Comparison of ENCODE assay signal across 25 mouse cellular contexts in genomic region chr9:67397756-67398155, GRCm38 (mm10).
A peak's percentile ranks its signal among the peaks of the same experiment; 100 is the strongest.
DNase-seq lines count a peak whose midpoint lies in the region; ATAC-seq and TF ChIP-seq lines count a peak whose summit lies in the region.
"Had no signal": no experiment of that assay in that cellular context is flagged by ENCODE, and none has a peak within 500 bp of the region (broad histone marks: within the 10 kb centered on the region; RNA-seq: fewer than 3 reads in every experiment).

No protein-coding gene starts in this region.

- no peaks in the 10 kb centered on the region; the same call in 1 of the 2 replicates for H3K4me1 ChIP-seq in lung, embryonic 14.5 days (ENCODE audit: insufficient read depth)
- H3K4me1 ChIP-seq: embryonic facial prominence, embryonic 12.5 days; embryonic facial prominence, embryonic 15.5 days; heart, embryonic 12.5 days; heart, embryonic 15.5 days had no signal

- no peaks in the 10 kb centered on the region for H3K36me3 ChIP-seq in lung, embryonic 14.5 days (ENCODE audit: insufficient read depth)

- no peaks in the 10 kb centered on the region for H3K9me3 ChIP-seq in lung, embryonic 14.5 days (ENCODE audit: low read depth, low read length)
- H3K9me3 ChIP-seq: embryonic facial prominence, embryonic 12.5 days; embryonic facial prominence, embryonic 15.5 days; heart, embryonic 12.5 days; heart, embryonic 15.5 days had no signal

- ATAC-seq in lung, embryonic 14.5 days (ENCODE audit: insufficient read depth) = no peak
- ATAC-seq: activated CD4-positive, CD25-positive, alpha-beta regulatory T cell, adult 4 months; forebrain, embryonic 14.5 days; forebrain, postnatal 0 days; hindbrain, postnatal 0 days had no signal

- no peak overlapping the region for H3K9ac ChIP-seq in lung, embryonic 14.5 days
- H3K9ac ChIP-seq: embryonic facial prominence, embryonic 12.5 days; embryonic facial prominence, embryonic 15.5 days; forebrain, postnatal 0 days; heart, embryonic 12.5 days; heart, embryonic 15.5 days; hindbrain, embryonic 14.5 days had no signal

- H3K27me3 ChIP-seq in lung, embryonic 14.5 days (ENCODE audit: insufficient read depth, low read length) = no peaks in the 10 kb centered on the region
- H3K27me3 ChIP-seq: embryonic facial prominence, embryonic 12.5 days; embryonic facial prominence, embryonic 15.5 days; heart, embryonic 12.5 days; heart, embryonic 15.5 days had no signal

- no peak for TF ChIP-seq CTCF in lung, embryonic 14.5 days (IDR thresholded peaks at IDR 0.05; ENCODE audit: low read depth)

- no peak overlapping the region for H3K27ac ChIP-seq in lung, embryonic 14.5 days (ENCODE audit: low read depth)
- H3K27ac ChIP-seq: embryonic facial prominence, embryonic 12.5 days; embryonic facial prominence, embryonic 15.5 days; gastrocnemius, adult 2 months; heart, embryonic 15.5 days; hindbrain, embryonic 14.5 days; hindbrain, postnatal 0 days had no signal

- WGBS in lung, embryonic 14.5 days = 59% methylated on average over 3 of the region's 3 CpGs

- H3K4me2 ChIP-seq in lung, embryonic 14.5 days = no peak overlapping the region
- H3K4me2 ChIP-seq: embryonic facial prominence, embryonic 12.5 days; embryonic facial prominence, embryonic 15.5 days; heart, embryonic 12.5 days; heart, embryonic 15.5 days; hindbrain, embryonic 14.5 days had no signal

- no peak overlapping the region for H3K4me3 ChIP-seq in lung, embryonic 14.5 days (ENCODE audit: low read depth, low read length)
- H3K4me3 ChIP-seq: embryonic facial prominence, embryonic 12.5 days; embryonic facial prominence, embryonic 15.5 days; gastrocnemius, adult 2 months; heart, embryonic 12.5 days; heart, embryonic 15.5 days had no signal

- DNase-seq in cerebellum, postnatal 10 days = peak; percentile 16 to 30
- no peak for DNase-seq in cerebellum, adult 11 months
- DNase-seq in kidney, postnatal 10 days = peak; percentile 72
- DNase-seq in kidney, adult 8-10 months = no peak
- peak; percentile 73 for DNase-seq in lung, embryonic 14.5 days
- no peak for DNase-seq in lung, postnatal 14 days
- DNase-seq: adrenal gland, adult 8-10 months; adrenal gland, postnatal 25 days; cerebellum, adult 18-20 months; cerebellum, adult 9-10 months; cerebellum, postnatal 25 days; forebrain, postnatal 0 days; gastrocnemius, adult 2 months; gastrocnemius, postnatal 14 days; heart, adult 18-20 months; heart, postnatal 14 days; heart, postnatal 4 days had no signal

Comparison
In these comparisons a context has a peak if more than half of its experiments do, and no peak if none do; other contexts are left out.
1. DNase-seq: peak in cerebellum, postnatal 10 days (2 of 2), kidney, postnatal 10 days (single experiment) and lung, embryonic 14.5 days (single experiment); none in cerebellum, adult 11 months (single experiment), kidney, adult 8-10 months (0 of 2) and lung, postnatal 14 days (single experiment).